Mouse (Mus musculus): Measurements from ENCODE around the gene Pkn3.

DNA sequence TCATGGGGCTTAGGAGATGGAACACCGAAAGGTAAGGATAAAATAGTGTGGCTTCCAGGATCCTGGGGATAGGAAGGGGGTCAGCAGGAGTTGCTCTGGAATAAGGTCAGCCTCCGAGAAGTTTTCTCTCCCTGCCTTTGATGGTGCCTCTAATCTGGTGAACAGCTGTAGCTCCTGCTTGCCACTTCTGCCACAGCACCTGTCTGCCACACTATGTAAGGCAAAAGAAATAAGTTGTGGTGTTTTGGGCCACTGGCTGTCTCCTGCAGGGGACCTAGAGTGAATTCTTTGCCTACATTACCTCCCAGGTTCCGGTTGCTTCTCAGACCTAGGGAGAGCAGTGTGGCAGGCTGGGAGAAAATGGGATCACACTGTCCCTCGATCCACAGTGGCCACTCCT lies 1.3 kb downstream of the Pkn3 start:
- no peak for TF ChIP-seq TAL1 (IDR thresholded peaks at IDR 0.05; ENCODE audit: low read length)
- TF ChIP-seq GATA1 (IDR thresholded peaks at IDR 0.05; ENCODE audit: low read length) = no peak
